19 mouse cellular contexts compared by ENCODE assay signal in the genomic region with DNA sequence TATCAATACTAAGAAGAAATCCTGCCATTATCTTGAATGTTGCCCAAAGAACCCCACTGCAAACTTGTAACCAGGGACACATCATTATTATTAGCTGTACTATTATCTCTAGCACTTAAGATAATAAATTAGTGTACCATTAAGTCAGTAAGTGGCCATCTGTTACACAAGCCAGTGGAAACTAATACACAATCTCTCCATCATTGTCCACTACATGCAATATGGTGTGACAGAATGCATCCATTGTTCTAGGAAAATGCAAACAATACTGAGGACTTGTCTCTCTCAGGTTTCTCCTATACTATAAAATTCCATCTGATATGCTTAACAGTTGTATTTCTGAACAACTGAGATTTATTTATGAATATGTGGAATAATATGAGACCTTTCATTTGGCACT.
"Had no signal": no experiment of that assay in that cellular context is flagged by ENCODE, and none has a peak within 500 bp of the region (broad histone marks: within the 10 kb centered on the region; RNA-seq: fewer than 3 reads in every experiment).

No protein-coding gene starts in this region.

- H3K36me3 ChIP-seq: liver, embryonic 13.5 days; liver, embryonic 15.5 days; lung, embryonic 15.5 days; midbrain, embryonic 13.5 days; midbrain, embryonic 15.5 days; stomach, embryonic 15.5 days had no signal

- H3K9ac ChIP-seq: liver, embryonic 13.5 days; liver, embryonic 15.5 days; liver, postnatal 0 days; lung, embryonic 15.5 days; midbrain, embryonic 13.5 days; midbrain, embryonic 15.5 days; stomach, embryonic 15.5 days had no signal

- H3K4me3 ChIP-seq: liver, embryonic 13.5 days; liver, embryonic 15.5 days; lung, embryonic 15.5 days; megakaryocyte, embryonic 14.5 days; midbrain, embryonic 13.5 days; midbrain, embryonic 15.5 days; stomach, embryonic 15.5 days had no signal

- ATAC-seq: liver, postnatal 0 days; lung, postnatal 0 days; midbrain, embryonic 13.5 days; midbrain, embryonic 15.5 days had no signal

- H3K27me3 ChIP-seq: liver, embryonic 13.5 days; liver, embryonic 15.5 days; lung, embryonic 15.5 days; megakaryocyte, embryonic 14.5 days; midbrain, embryonic 13.5 days; midbrain, embryonic 15.5 days; stomach, embryonic 15.5 days had no signal

- H3K4me1 ChIP-seq: liver, embryonic 13.5 days; liver, embryonic 15.5 days; lung, embryonic 15.5 days; megakaryocyte, embryonic 14.5 days; midbrain, embryonic 13.5 days; midbrain, embryonic 15.5 days; stomach, embryonic 15.5 days had no signal

- H3K4me2 ChIP-seq: liver, embryonic 13.5 days; liver, embryonic 15.5 days; lung, embryonic 15.5 days; midbrain, embryonic 11.5 days; midbrain, embryonic 13.5 days; midbrain, embryonic 15.5 days; stomach, embryonic 15.5 days had no signal

- H3K27ac ChIP-seq: liver, embryonic 13.5 days; liver, embryonic 15.5 days; lung, embryonic 15.5 days; macrophage; midbrain, embryonic 13.5 days; midbrain, embryonic 15.5 days; stomach, embryonic 15.5 days; stomach, postnatal 0 days had no signal

- DNase-seq: liver, embryonic 13.5 days; liver, postnatal 0 days; lung, adult 2 months; lung, postnatal 14 days; lung, postnatal 36 days; right cerebral cortex, postnatal 14 days; thymus, adult 2 months; thymus, postnatal 25 days; thymus, postnatal 4 days had no signal

- H3K9me3 ChIP-seq: liver, embryonic 13.5 days; liver, embryonic 15.5 days; lung, embryonic 15.5 days; megakaryocyte, embryonic 14.5 days; midbrain, embryonic 13.5 days; midbrain, embryonic 15.5 days; stomach, embryonic 15.5 days had no signal
